Mouse (Mus musculus): ENCODE measurements around the gene Rfc4.

DNA sequence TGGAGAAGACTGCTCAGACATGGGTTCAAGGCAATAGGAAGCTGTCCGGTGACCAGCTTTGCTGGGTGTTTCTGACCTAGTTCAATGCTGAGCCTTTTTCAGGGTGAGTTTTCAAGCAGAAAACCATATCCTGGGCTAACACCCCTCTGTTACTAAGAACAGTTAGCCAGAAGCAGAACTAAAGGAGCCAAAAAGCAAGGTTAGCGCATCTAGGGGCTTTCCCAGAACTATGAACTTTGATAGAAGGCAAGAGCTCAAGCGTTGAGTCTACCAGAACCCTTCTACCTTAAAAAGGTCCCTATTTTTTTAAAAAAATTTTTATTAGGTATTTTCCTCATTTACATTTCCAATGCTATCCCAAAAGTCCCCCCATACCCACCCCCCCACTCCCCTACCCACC lies 13.4 kb upstream of the Rfc4 start:
- TF ChIP-seq CTCF (IDR thresholded peaks at IDR 0.05; ENCODE audit: borderline replicate concordance, insufficient read depth, low read depth, low read length): no peak
- no peak for TF ChIP-seq POLR2A (IDR thresholded peaks at IDR 0.05; ENCODE audit: borderline replicate concordance, insufficient read depth, low read length)
